Mouse (Mus musculus) neural tube, embryonic 12.5 days (tissue): Measurements from ENCODE around the gene Lsm3. TPM values are rescaled to one million over a fixed set of nuclear protein-coding genes. Genes with fewer than 3 reads are reported as not detected.

ENCODE experiments used
- ATAC-seq: fragments of 200-750 bp; cut with Nextera tagmentation; 2 replicates; pipeline ENCODE4 v1.8.0; 2017; ENCODE audit warnings: low read depth, mild to moderate bottlenecking, moderate TSS enrichment, moderate library complexity; ENCODE audit not compliant: low FRiP score
- H3K27ac ChIP-seq: fragments of 300-500 bp; sonication (generic); 2 replicates; pipeline ENCODE4 v1.5.1; 2016
- H3K27me3 ChIP-seq: fragments of 300-500 bp; sonication (generic); replicated peaks from 2 replicates; pipeline ENCODE4 v1.6.1; 2016; ENCODE audit warnings: mild to moderate bottlenecking
- H3K36me3 ChIP-seq: fragments of 300-500 bp; sonication (generic); 2 replicates; pipeline ENCODE4 v1.6.1; 2016; ENCODE audit warnings: mild to moderate bottlenecking
- H3K4me1 ChIP-seq: fragments of 300-500 bp; sonication (generic); 2 replicates; pipeline ENCODE4 v1.6.1; 2016
- H3K4me2 ChIP-seq: fragments of 300-500 bp; sonication (generic); replicated peaks from 2 replicates; pipeline ENCODE4 v1.6.1; 2016; ENCODE audit warnings: mild to moderate bottlenecking
- H3K4me3 ChIP-seq: fragments of 300-500 bp; sonication (generic); 2 replicates; pipeline ENCODE4 v1.5.1; 2016
- H3K9ac ChIP-seq: fragments of 300-500 bp; sonication (generic); 2 replicates; pipeline ENCODE4 v1.6.1; 2016; ENCODE audit warnings: mild to moderate bottlenecking
- H3K9me3 ChIP-seq: fragments of 300-500 bp; sonication (generic); 2 replicates; pipeline ENCODE4 v1.6.1; 2016; ENCODE audit warnings: mild to moderate bottlenecking
- WGBS: fragments of 180-500 bp; shearing (Covaris S2); methylation state at CpG from one replicate; pipeline ENCODE4 v1.1.7; 2016; 5-methylcytosine and 5-hydroxymethylcytosine counted together
- polyA plus RNA-seq: library from polyadenylated mRNA; unstranded; fragments of >200 nt; fragmentation: Nextera tagmentation; extraction: Ambion mirVana; gene quantifications from 2 replicates; pipeline ENCODE4 v1.2.1, GENCODE M21; 2016

The Lsm3 gene
- polyA plus RNA-seq, 1 experiment from 2014 or later: 197 TPM

DNA sequence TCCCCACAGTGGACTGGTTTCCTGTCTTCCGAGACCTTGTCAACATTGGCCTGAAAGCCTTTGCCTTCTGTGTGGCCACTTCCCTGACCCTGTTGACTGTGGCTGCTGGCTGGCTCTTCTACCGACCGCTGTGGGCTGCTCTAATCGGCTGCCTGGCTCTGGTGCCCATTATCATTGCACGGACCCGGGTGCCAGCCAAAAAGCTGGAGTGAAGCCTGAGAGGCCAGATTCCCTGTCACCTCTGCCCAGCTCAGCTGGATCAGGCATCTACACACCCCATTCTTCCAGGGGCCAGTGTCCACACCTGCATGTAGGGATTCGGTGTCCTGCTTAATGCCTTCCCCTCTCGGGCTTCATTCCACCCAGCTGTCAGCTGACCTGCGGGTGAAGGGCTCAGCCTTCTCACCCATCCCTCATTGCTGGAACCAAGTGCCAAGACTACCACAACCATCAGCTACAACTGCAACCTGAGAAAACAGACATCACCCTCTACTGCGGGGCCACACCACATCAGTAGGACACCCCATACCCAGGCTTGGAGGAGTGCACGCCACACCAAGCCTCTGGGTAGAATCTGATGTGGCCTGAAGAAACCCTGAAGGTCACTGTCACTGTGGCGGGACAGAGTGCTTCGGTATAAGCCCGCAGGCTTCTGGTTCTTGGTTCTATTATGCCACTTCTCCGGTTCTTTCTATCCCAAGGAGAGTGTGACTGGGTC lies 28.8 kb upstream of the Lsm3 start:
- 92% methylated on average over 15 of the region's 15 CpGs for WGBS
- no peaks in the 10 kb centered on the region for H3K27me3 ChIP-seq
- H3K9me3 ChIP-seq: no peaks in the 10 kb centered on the region
- no peak overlapping the region for H3K27ac ChIP-seq
- no peak overlapping the region for H3K4me2 ChIP-seq
- ATAC-seq: no peak
- H3K4me3 ChIP-seq: no peak overlapping the region
- H3K36me3 ChIP-seq: peaks cover 89% of the 10 kb centered on the region
- no peaks in the 10 kb centered on the region for H3K4me1 ChIP-seq
- H3K9ac ChIP-seq: no peak overlapping the region

DNA sequence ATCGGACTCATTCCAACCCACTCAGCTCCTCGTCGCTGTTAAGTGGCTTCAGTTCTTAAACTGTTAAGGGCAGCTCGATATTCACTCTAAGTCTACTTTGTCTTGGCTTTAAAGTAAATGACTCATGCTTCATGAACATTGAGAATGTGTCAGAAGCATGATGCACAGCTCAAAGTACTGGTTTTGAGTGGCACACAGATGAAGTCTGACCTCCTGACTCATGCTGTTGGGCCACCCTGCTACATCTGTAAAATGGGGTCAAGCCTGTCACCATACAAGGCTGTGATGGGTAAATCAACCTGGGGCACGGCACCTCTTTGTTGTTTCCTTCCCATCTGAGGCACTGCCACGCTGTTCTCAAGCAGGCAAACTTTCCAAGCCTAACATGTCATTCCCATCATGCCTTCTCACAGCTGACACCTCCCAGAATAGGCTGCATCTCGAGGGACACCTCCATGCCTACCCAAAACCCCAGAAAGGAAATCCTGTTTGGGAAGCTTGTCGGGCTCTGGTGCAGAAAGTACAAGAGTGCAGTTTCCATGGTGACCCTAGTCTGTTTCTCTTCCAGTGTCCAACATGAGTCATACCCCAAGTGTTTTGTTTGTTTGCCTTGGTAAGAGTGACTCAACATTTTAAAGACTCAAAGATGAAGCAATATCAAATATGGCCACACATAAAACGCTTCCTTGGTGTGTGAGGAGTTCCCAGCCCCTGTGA lies 27.1 kb upstream of the Lsm3 start:
- Histone ChIP-seq H3K27ac (no peak overlapping the region), H3K4me2 (no peak overlapping the region), H3K27me3 (no peaks in the 10 kb centered on the region), H3K9me3 (no peaks in the 10 kb centered on the region), H3K4me3 (no peak overlapping the region), H3K36me3 (peaks cover 88% of the 10 kb centered on the region), H3K4me1 (peaks cover 4% of the 10 kb centered on the region; the same call in 1 of the 2 replicates), H3K9ac (no peak overlapping the region)
- 87% methylated on average over 9 of the region's 9 CpGs for WGBS
- no peak for ATAC-seq

DNA sequence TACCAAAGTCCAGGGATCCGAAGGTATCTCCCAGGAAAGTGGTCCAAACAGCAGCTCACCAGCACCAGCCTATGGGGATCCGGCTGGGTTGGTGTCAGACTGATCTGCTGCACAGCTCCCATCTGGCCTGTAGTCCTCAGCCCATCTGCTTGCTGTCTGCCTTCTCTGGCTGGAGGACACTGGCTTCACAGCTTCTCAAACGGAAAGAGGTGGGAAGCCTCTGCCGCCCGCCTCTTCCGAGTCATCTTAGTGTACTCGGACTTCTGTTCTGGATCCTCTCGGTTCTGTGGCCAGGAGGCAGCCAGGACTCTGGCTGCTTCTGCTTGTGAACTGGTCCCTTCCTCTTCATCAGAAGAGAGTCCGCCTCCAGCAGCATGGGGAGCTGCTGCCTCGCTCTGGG lies 25.9 kb upstream of the Lsm3 start:
- 88% methylated on average over 10 of the region's 10 CpGs for WGBS
- Histone ChIP-seq H3K27ac (no peak overlapping the region), H3K4me1 (peaks cover 4% of the 10 kb centered on the region; the same call in 1 of the 2 replicates), H3K36me3 (peaks cover 85% of the 10 kb centered on the region), H3K27me3 (no peaks in the 10 kb centered on the region), H3K4me3 (no peak overlapping the region), H3K4me2 (no peak overlapping the region), H3K9ac (no peak overlapping the region), H3K9me3 (no peaks in the 10 kb centered on the region)
- ATAC-seq: no peak

DNA sequence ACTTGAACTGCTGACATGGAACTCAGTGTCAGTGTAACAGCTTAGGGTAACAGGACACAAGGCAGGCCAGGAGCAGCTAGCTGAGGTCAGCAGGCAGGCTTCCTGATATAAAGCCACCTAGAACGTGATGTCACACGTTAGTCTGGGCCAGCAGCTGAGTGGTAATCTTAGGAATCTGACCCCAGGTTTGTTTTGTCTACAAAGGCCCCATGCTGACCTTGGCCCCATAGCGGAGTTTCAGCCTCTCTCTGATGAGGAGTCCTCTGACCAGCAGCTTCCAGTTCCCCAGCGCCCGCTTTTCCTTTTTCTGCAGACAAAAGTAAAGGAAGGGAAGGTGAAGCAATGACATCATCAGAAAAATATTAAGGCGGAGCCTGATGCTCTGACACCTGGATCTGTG lies 24.7 kb upstream of the Lsm3 start:
- Histone ChIP-seq H3K4me3 (no peak overlapping the region), H3K27ac (no peak overlapping the region), H3K9ac (no peak overlapping the region), H3K27me3 (no peaks in the 10 kb centered on the region), H3K9me3 (no peaks in the 10 kb centered on the region), H3K36me3 (peaks cover 84% of the 10 kb centered on the region), H3K4me2 (no peak overlapping the region), H3K4me1 (peaks cover 4% of the 10 kb centered on the region; the same call in 1 of the 2 replicates)
- 78% methylated on average over 6 of the region's 6 CpGs for WGBS
- ATAC-seq: no peak

DNA sequence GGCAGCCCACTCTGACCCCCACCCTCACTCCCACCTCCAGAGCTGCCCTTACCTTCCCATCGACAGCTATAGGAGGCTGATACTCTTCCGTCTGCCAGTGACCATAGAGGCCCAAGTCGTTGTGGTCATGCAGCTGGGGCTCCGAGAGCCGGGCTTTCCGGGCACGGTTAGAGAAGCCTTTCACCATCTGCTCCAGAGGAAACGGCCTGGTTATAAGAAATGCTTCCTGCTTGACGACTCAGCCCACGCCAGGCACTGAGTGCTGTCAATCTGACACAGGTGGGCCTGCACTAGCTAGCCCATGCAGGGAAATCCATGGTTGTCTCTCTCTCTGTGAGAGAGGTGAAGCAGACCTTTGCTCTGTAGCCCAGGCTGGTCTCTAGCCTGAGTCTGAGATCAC lies 22.7 kb upstream of the Lsm3 start:
- H3K9me3 ChIP-seq: no peaks in the 10 kb centered on the region
- no peak for ATAC-seq
- peaks cover 4% of the 10 kb centered on the region; the same call in 1 of the 2 replicates for H3K4me1 ChIP-seq
- WGBS: 88% methylated on average over 10 of the region's 10 CpGs
- H3K9ac ChIP-seq: no peak overlapping the region
- peaks cover 82% of the 10 kb centered on the region for H3K36me3 ChIP-seq
- no peak overlapping the region for H3K4me3 ChIP-seq
- H3K27me3 ChIP-seq: no peaks in the 10 kb centered on the region
- no peak overlapping the region for H3K4me2 ChIP-seq
- no peak overlapping the region for H3K27ac ChIP-seq

DNA sequence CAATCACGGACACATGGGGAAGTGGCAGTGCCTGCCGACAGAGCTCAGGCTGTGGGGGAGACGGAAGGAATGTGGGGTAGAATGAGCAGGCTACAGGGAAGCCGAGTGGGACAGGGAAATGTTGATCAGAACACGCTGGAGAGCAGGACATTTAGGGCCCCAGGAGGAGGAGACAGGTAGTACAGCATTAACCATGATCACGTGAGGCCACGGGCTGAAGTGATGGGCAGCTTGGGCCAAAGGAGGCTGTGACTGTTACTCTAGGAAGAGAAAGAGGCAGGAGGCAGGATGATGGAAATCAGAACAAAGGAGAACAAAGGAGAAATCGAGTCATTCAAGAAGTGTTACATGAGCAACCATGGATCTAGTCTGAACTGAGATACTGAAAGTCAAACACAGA lies 21.2 kb upstream of the Lsm3 start:
- no peak for ATAC-seq
- Histone ChIP-seq H3K36me3 (peaks cover 87% of the 10 kb centered on the region), H3K4me3 (no peak overlapping the region), H3K4me2 (no peak overlapping the region), H3K27me3 (no peaks in the 10 kb centered on the region), H3K9ac (no peak overlapping the region), H3K27ac (no peak overlapping the region), H3K9me3 (no peaks in the 10 kb centered on the region), H3K4me1 (peaks cover 4% of the 10 kb centered on the region; the same call in 1 of the 2 replicates)
- 89% methylated on average over 8 of the region's 8 CpGs for WGBS

DNA sequence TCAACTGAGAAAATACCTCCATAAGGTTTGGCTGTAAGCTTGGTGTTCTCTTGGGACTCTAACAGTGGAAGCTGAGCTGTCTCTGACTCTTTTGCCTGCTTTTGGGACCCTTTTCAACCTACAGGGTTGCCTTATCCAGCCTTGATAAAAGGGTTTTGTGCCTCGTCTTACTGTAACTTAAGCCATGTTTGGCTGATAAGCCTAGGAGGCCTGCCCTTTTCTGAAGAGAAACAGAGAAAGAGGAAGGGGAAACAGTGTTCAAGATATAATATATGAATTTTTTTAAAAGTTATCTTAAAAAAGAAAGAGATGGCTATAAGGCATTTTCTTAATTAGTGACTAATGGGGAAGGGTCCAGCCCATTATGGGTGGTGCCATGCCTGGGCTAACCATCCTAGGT lies 12.4 kb upstream of the Lsm3 start:
- WGBS: 93% methylated on average over 1 of the region's 1 CpGs
- Histone ChIP-seq H3K9ac (no peak overlapping the region), H3K9me3 (no peaks in the 10 kb centered on the region), H3K4me3 (no peak overlapping the region), H3K27me3 (no peaks in the 10 kb centered on the region), H3K4me2 (no peak overlapping the region), H3K36me3 (peaks cover 93% of the 10 kb centered on the region), H3K27ac (no peak overlapping the region), H3K4me1 (no peaks in the 10 kb centered on the region)
- ATAC-seq: no peak

DNA sequence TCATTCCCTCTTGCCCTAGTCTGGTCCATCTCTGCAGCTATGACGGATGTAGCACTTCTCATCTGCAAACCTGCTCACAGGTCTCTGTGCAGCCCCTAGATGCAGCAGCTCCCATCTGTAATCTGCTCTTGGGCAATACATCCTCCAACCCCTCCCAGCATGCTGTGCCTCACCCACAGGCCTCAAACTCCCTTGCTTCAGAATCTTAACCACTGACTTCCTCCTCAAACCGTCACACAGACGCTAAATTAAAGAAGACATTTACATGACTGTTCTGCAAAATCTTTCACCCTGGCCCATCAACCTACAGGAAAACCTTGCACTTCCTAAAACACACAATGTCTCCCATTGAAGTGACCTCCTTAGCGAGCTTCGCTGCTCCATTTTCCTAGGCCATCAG lies 9.7 kb upstream of the Lsm3 start:
- H3K9me3 ChIP-seq: no peaks in the 10 kb centered on the region
- H3K27me3 ChIP-seq: no peaks in the 10 kb centered on the region
- H3K36me3 ChIP-seq: peaks cover 69% of the 10 kb centered on the region
- no peak overlapping the region for H3K4me2 ChIP-seq
- 90% methylated on average over 5 of the region's 5 CpGs for WGBS
- ATAC-seq: no peak
- H3K4me3 ChIP-seq: no peak overlapping the region
- no peak overlapping the region for H3K9ac ChIP-seq
- no peaks in the 10 kb centered on the region for H3K4me1 ChIP-seq
- no peak overlapping the region for H3K27ac ChIP-seq

DNA sequence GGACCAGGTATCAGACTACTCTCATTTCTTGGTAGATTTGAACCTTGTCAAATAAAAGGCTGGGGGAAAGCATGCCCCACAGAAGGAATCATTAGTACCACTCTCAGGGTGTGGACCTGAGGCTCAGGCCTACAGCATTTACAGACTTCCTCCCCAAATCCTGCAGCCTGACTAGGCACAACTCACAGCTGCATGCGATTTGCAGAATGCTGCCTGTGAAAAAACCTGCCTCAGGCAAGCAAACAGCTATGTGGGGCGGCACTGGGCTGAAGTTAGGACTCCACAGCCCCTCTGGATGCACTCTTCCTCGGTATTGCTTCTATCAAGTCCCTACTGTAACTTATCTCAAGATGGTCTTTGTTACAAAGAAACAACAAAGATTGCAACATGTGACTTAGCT lies 7.7 kb upstream of the Lsm3 start:
- Histone ChIP-seq H3K36me3 (peaks cover 50% of the 10 kb centered on the region), H3K27ac (no peak overlapping the region), H3K9ac (no peak overlapping the region), H3K4me2 (no peak overlapping the region), H3K4me3 (no peak overlapping the region), H3K27me3 (no peaks in the 10 kb centered on the region), H3K4me1 (no peaks in the 10 kb centered on the region), H3K9me3 (no peaks in the 10 kb centered on the region)
- 90% methylated on average over 3 of the region's 3 CpGs for WGBS
- ATAC-seq: no peak

DNA sequence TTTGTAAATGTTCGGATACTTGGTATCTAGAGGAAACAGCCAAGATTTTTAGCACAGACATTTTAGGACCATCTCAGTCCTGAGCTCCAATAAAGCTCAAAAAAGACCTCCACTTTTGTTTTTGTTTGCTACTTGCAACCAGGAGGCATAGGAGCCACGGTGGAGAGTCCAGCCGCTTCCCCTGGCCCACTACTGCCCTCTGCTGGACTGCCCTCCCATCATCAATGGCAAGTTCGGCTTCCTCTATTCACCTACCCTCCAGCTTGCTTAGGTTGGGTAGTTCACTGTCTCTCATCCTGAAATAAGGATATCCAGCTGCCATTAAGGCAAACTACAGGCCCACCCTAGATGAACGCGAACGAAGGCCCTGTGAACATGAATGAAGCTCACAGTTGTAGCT lies 6.4 kb upstream of the Lsm3 start:
- Histone ChIP-seq H3K9ac (no peak overlapping the region), H3K4me2 (no peak overlapping the region), H3K27me3 (no peaks in the 10 kb centered on the region), H3K27ac (no peak overlapping the region), H3K36me3 (peaks cover 37% of the 10 kb centered on the region), H3K4me3 (no peak overlapping the region), H3K4me1 (0 out of 2 replicates have a peak, but pooled peaks cover under 1% of the 10 kb centered on the region), H3K9me3 (no peaks in the 10 kb centered on the region)
- WGBS: 45% methylated on average over 7 of the region's 7 CpGs
- ATAC-seq: no peak

GRCm38 (mm10) chr6:91510211-91510610 lies 5.5 kb upstream of the Lsm3 start:
- no peak overlapping the region for H3K9ac ChIP-seq
- H3K4me2 ChIP-seq: no peak overlapping the region
- H3K9me3 ChIP-seq: no peaks in the 10 kb centered on the region
- no peak for ATAC-seq
- H3K36me3 ChIP-seq: peaks cover 28% of the 10 kb centered on the region
- no peak overlapping the region for H3K4me3 ChIP-seq
- H3K27ac ChIP-seq: no peak overlapping the region
- H3K27me3 ChIP-seq: no peaks in the 10 kb centered on the region
- WGBS: 90% methylated on average over 10 of the region's 10 CpGs
- peaks cover 10% of the 10 kb centered on the region for H3K4me1 ChIP-seq

- Histone ChIP-seq H3K9ac (no peak overlapping the region), H3K4me3 (no peak overlapping the region), H3K9me3 (no peaks in the 10 kb centered on the region), H3K27me3 (no peaks in the 10 kb centered on the region), H3K4me2 (peak overlapping the region; percentile 86; the same call in 1 of the 2 replicates), H3K27ac (no peak overlapping the region), H3K4me1 (peaks cover 18% of the 10 kb centered on the region), H3K36me3 (peaks cover 18% of the 10 kb centered on the region)
- ATAC-seq: no peak
Observed at GRCm38 (mm10) chr6:91514135-91514534, 1.6 kb upstream of the Lsm3 start.
